Mouse (Mus musculus): Measurements from ENCODE around the gene Vwf. TPM values are rescaled to one million over a fixed set of nuclear protein-coding genes. Genes with fewer than 3 reads are reported as not detected.

Gene Vwf
- total RNA-seq, 1 experiment from 2014 or later: 9.9 TPM

DNA sequence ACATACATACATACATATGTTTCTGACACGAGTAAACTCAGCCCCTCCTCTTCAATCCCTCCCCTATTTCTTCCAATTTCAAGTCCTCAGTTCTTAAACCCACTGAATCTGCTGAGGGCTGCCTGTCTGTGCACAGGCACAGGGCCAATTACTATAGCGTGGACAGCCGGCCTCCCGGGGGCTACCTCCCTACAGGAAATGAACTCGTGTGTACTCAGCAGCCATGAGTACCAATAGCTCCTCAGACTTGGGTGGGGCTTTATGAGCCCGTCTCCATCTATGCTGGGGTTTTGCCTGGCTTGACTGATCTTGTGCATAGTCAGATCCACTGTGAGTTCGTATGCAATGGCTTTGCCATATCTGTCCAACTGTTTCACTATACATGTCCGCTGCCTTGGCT lies 7.2 kb upstream of the Vwf start:
- ATAC-seq (replicated peaks; ENCODE audit: insufficient number of reproducible peaks, low FRiP score, low TSS enrichment, poor library complexity, severe bottlenecking): no peak

GRCm38 (mm10) chr6:125540199-125540598 lies 6.4 kb upstream of the Vwf start:
- ATAC-seq (replicated peaks; ENCODE audit: insufficient number of reproducible peaks, low FRiP score, low TSS enrichment, poor library complexity, severe bottlenecking): no peak

DNA sequence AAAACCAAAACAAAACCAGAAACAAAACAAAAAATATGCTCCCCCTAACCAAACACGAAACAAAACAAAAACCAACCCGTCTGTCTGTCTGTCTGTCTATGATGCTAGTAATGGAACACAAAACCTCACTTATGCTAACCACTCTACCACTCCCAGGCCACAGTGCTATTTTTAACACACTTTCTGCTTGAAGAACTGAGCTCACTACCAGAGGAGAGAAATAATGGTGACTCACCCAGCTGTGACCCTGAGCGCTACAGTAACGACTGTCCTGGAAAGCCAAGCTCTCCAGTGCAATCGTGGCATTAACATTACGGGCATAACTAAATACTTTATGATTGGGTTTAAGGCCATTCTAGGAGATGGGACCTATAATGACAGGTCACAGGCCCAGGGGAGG lies 5.7 kb upstream of the Vwf start:
- peak; percentile 71; the same call in 1 of the 2 replicates for ATAC-seq (replicated peaks; ENCODE audit: insufficient number of reproducible peaks, low FRiP score, low TSS enrichment, poor library complexity, severe bottlenecking)

DNA sequence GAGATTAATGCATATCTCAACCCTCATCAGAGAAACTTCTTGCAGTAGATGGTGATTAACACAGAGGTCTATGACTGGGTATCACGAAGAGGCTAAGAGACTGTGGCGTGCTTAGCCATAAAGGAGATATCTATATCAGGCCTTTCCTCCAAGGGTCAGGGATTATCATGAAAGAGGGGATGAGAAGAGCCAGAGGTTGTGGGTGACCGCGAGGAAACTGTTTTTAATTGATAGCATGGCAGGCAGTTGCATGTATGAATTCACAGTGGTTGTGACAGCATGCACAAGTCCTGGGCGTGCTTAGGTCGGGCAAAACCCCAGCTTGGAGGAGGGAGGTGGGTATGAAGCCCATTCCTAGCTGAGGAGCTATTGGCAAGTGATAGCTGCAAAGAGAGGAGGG lies 5.3 kb upstream of the Vwf start:
- ATAC-seq (replicated peaks; ENCODE audit: insufficient number of reproducible peaks, low FRiP score, low TSS enrichment, poor library complexity, severe bottlenecking): no peak

DNA sequence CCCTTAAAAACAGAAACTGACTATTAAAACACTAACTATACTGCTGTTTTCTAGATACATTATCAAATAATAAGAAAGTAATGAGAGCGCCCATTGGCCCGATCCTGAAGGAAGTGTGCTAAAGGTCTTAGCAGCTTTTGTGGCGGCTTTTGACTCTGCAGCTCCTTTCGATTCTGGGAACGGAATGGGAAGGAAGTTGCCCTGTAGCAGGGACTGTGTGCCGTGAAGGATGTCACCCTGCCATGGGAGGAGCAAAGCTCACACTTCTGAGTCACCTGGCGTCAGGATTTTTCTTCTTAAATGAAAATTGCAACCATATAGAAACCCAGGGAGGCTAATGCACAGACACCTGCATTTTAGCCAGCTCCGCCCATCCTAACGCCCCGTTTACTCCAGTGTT lies 1.8 kb downstream of the Vwf start:
- no peak for ATAC-seq (replicated peaks; ENCODE audit: insufficient number of reproducible peaks, low FRiP score, low TSS enrichment, poor library complexity, severe bottlenecking)

- ATAC-seq (replicated peaks; ENCODE audit: insufficient number of reproducible peaks, low FRiP score, low TSS enrichment, poor library complexity, severe bottlenecking): no peak
Measured at GRCm38 (mm10) chr6:125550172-125550571, 3.6 kb downstream of the Vwf start.

DNA sequence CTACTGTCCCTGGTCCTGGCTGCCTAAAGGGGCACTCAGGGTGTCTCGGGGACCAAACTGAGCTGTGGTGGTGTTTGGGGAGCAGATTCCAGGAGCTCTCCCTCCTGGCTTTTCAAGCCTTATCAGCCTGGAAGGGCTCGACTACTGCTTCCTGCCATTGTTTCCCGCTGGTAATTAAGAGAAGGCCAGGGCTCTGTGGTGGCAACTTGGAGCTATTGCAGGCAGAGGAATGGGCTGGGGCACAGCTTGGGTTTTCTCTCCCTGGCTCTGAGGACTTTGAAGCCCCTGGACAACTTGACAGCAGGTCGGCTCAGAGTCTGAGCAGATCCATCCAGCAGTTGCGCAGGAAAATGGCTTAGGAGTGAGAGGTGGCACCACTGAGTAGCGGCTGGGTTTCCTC lies 6.2 kb downstream of the Vwf start:
- ATAC-seq (replicated peaks; ENCODE audit: insufficient number of reproducible peaks, low FRiP score, low TSS enrichment, poor library complexity, severe bottlenecking): no peak

- no peak for ATAC-seq (replicated peaks; ENCODE audit: insufficient number of reproducible peaks, low FRiP score, low TSS enrichment, poor library complexity, severe bottlenecking)
Measured at GRCm38 (mm10) chr6:125553551-125553950, 7.0 kb downstream of the Vwf start.

DNA sequence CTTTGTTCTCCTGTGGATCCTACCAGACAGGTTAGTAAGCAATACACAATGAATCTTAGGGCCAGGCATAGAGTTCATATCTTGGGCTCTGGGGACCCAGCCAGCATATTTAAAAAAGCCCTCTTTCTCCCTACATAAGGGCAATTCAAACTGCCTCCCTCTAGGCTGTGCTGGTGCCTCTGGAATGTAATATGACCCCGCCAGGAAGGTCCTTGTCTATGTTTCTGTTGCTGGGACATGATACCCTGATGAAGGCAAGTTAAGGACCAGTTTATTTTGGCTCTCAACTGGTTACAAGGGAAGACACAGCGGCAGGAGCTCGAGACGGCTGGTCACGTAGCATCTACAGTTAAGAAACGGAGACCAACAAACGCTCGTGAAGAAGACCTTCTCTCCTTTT lies 12.3 kb downstream of the Vwf start:
- ATAC-seq (replicated peaks; ENCODE audit: insufficient number of reproducible peaks, low FRiP score, low TSS enrichment, poor library complexity, severe bottlenecking): no peak

- ATAC-seq (replicated peaks; ENCODE audit: insufficient number of reproducible peaks, low FRiP score, low TSS enrichment, poor library complexity, severe bottlenecking): no peak
Measured at GRCm38 (mm10) chr6:125561031-125561430, 14.5 kb downstream of the Vwf start.

DNA sequence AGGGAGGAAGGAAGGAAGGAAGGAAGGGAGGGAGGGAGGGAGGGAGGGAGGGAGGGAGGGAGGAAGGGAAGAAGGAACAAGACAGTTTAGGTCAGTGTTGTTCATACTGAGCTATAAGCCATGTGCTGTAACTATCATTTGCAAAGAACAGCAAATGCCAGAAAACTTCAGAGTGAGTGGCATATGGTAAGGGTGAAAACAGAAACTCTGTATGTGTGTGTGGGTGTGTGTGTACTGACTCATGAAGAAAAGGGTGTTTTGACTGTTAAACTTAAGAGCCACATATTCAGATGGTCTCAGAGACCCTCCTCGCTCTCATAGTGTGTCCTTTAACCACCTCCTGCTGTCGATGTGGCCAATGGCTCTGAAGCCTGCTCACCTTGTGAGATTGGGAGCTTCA lies 14.9 kb downstream of the Vwf start:
- ATAC-seq (replicated peaks; ENCODE audit: insufficient number of reproducible peaks, low FRiP score, low TSS enrichment, poor library complexity, severe bottlenecking): no peak

GRCm38 (mm10) chr6:125564812-125565281 lies 18.3 kb downstream of the Vwf start:
- ATAC-seq (replicated peaks; ENCODE audit: insufficient number of reproducible peaks, low FRiP score, low TSS enrichment, poor library complexity, severe bottlenecking): no peak

- ATAC-seq (replicated peaks; ENCODE audit: insufficient number of reproducible peaks, low FRiP score, low TSS enrichment, poor library complexity, severe bottlenecking): no peak
Measured at GRCm38 (mm10) chr6:125565326-125565725, 18.8 kb downstream of the Vwf start.

- ATAC-seq (replicated peaks; ENCODE audit: insufficient number of reproducible peaks, low FRiP score, low TSS enrichment, poor library complexity, severe bottlenecking): no peak
Measured at GRCm38 (mm10) chr6:125566656-125567055, 20.1 kb downstream of the Vwf start.

DNA sequence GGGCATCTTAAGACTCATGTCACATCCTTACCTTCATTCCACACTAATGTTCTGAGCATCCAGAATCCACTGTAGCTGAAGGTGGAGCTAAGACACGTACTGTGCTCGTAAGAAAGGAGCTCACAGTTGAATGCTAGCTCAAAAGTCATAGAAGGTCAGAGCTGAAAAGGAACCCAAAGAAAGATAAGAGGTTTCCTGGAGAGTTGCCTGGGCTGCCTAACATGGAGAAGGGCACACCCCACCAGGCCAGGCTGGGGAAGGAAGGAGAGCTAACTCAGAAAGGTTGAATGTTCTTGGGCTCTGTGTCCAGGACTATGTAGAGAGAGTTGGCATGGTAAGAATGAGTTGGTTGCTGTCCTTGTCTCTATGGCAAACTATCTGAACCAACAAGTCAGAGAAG lies 21.8 kb downstream of the Vwf start:
- ATAC-seq (replicated peaks; ENCODE audit: insufficient number of reproducible peaks, low FRiP score, low TSS enrichment, poor library complexity, severe bottlenecking): no peak

DNA sequence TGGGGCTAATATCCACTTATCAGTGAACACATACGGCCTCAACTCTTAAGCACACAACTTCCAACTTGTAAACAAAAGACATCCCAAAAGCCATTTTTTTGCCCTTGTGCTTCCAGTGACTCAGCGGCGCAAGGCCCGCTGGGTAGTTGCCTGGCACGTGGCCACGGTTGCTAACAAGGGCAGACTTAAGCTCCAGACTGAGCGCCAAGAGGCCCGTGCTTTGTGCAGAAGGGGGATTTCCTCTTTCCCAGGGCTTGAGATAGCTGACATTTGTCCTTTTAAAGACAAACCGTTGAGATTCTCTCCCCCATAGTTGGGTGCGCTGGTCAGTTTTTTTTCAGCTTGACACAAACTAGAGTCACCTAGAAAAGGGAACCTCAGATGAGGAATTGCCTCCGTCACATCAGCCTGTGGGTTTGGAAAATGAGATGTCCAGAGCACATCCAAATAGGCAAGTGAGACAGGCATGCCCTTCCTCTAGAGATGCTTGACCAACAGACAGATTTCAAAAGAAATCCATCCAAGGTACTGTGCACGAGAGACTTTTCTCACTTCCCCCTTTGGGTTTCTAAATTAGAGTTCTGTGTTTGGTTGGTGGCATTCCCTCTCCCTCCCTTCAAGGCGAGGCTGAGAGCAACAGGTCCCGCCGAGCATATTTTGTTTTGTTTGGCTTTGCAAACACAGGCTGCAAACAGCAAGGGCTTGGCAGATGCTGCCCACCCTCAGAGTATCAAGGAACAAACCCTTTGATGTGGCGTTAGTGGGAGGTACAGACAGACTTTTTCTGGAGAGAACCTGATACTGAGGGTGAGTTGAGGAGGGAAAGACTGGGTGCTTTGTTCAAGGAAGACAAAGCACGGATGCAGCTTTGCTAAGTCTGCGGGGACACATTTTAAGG lies 26.0 kb downstream of the Vwf start:
- peak; percentile 82 for ATAC-seq (replicated peaks; ENCODE audit: insufficient number of reproducible peaks, low FRiP score, low TSS enrichment, poor library complexity, severe bottlenecking)

- peak; percentile 90 for ATAC-seq (replicated peaks; ENCODE audit: insufficient number of reproducible peaks, low FRiP score, low TSS enrichment, poor library complexity, severe bottlenecking)
Measured at GRCm38 (mm10) chr6:125573189-125573928, 26.8 kb downstream of the Vwf start.

- ATAC-seq (replicated peaks; ENCODE audit: insufficient number of reproducible peaks, low FRiP score, low TSS enrichment, poor library complexity, severe bottlenecking): no peak
Measured at GRCm38 (mm10) chr6:125575080-125575479, 28.5 kb downstream of the Vwf start.

- ATAC-seq (replicated peaks; ENCODE audit: insufficient number of reproducible peaks, low FRiP score, low TSS enrichment, poor library complexity, severe bottlenecking): no peak
Measured at GRCm38 (mm10) chr6:125577301-125577700, 30.7 kb downstream of the Vwf start.
